Mouse (Mus musculus) kidney, adult 2 months (tissue): Measurements from ENCODE around the gene Cdan1.

Experiments
- CTCF ChIP-seq: fragments of 200-500 bp; conservative IDR thresholded peaks from 2 replicates; pipeline ENCODE4 v1.5.1; 2011; ENCODE audit warnings: low read depth, mild to moderate bottlenecking, control low read depth, low read length, moderate library complexity, mixed read lengths; ENCODE audit not compliant: insufficient read depth, insufficient read length
- POLR2A ChIP-seq: fragments of 200-500 bp; IDR thresholded peaks from one replicate; pipeline ENCODE4 v1.6.1; 2011; ENCODE audit warnings: low read depth, low read length, control low read depth

DNA sequence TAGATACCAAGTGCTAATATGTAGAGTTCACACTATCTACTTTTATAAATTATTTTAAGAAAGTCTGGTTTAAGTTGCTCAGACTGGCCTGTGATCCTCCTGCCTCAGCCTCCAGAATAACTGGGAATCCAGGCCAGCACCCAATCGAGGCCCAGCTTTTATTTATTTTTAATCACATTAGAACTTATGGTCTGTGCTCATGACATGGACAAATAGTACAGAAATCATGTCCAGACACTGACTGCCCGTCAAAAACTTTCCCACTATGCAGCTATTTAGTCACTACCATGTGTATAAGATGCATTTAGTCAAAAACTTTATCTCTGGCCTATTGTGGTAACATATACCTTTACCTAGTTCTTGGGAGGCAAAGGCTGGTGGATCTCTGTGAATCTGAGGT lies 128.0 kb downstream of the Cdan1 start:
- TF ChIP-seq POLR2A: no peak
- no peak for TF ChIP-seq CTCF
